In the genomic region with DNA sequence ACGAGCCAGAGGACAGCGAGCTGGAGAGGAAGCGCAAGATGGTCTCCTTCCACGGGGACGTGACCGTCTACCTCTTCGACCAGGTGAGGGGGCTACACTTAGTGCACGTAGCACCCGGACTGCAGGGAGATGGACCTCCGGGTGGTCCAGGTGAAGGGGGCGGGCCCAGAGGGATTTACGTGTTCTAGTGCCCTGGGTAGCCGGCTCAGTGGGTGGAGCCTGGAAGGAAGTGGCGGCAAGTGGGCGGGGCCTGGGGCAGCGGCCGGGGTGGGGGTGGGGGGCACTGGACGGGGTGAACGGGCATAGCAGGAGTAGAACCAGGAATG, we compare ENCODE assay signal across 8 mouse cellular contexts. TPM values are rescaled to one million over a fixed set of nuclear protein-coding genes. Genes with fewer than 3 reads are reported as not detected.
DNase-seq lines count a peak whose midpoint lies in the region; ATAC-seq and TF ChIP-seq lines count a peak whose summit lies in the region.
"Had no signal": no experiment of that assay in that cellular context is flagged by ENCODE, and none has a peak within 500 bp of the region (broad histone marks: within the 10 kb centered on the region; RNA-seq: fewer than 3 reads in every experiment).

No protein-coding gene starts in this region.

- 2% methylated on average over 11 of the region's 19 CpGs for WGBS in embryonic facial prominence, embryonic 14.5 days
- WGBS in kidney, adult 2 months = under 1% methylated on average over 19 of the region's 19 CpGs
- under 1% methylated on average over 19 of the region's 19 CpGs for WGBS in lung, embryonic 16.5 days

- H3K27me3 ChIP-seq in embryonic facial prominence, embryonic 14.5 days (replicated peaks; ENCODE audit: control insufficient read depth, insufficient read depth, low read length) = peaks cover 29% of the 10 kb centered on the region
- no peaks in the 10 kb centered on the region for H3K27me3 ChIP-seq in kidney, adult 2 months (replicated peaks; ENCODE audit: control insufficient read depth, insufficient read depth, low read length)
- peaks cover 25% of the 10 kb centered on the region for H3K27me3 ChIP-seq in lung, embryonic 16.5 days (ENCODE audit: control insufficient read depth, insufficient read depth, low read depth, low read length)

- peak overlapping the region; percentile 49 for H3K4me3 ChIP-seq in embryonic facial prominence, embryonic 14.5 days (ENCODE audit: low read depth, low read length)
- H3K4me3 ChIP-seq in kidney, adult 2 months (ENCODE audit: insufficient read depth, low read depth, low read length) = peak overlapping the region; percentile 95
- H3K4me3 ChIP-seq in lung, embryonic 16.5 days (ENCODE audit: low read length) = peak overlapping the region; percentile 51

- peak overlapping the region; percentile 66 for H3K9ac ChIP-seq in embryonic facial prominence, embryonic 14.5 days (ENCODE audit: low read depth, low read length)
- peak overlapping the region; percentile 68 for H3K9ac ChIP-seq in lung, embryonic 16.5 days (ENCODE audit: low read length)

- no peaks in the 10 kb centered on the region for H3K9me3 ChIP-seq in embryonic facial prominence, embryonic 14.5 days (ENCODE audit: control insufficient read depth, low read length)
- no peaks in the 10 kb centered on the region for H3K9me3 ChIP-seq in lung, embryonic 16.5 days (ENCODE audit: control insufficient read depth, low read length)

- no peak for ATAC-seq in embryonic facial prominence, embryonic 14.5 days (ENCODE audit: low read depth)
- peak; percentile 10; the same call in 1 of the 2 replicates for ATAC-seq in lung, embryonic 16.5 days (ENCODE audit: low read depth)

- H3K27ac ChIP-seq in embryonic facial prominence, embryonic 14.5 days (replicated peaks; ENCODE audit: low read depth, low read length) = no peak overlapping the region
- H3K27ac ChIP-seq in kidney, adult 2 months (ENCODE audit: insufficient read depth, low read depth, low read length) = 0 out of 2 replicates have a peak overlapping the region, but pooled peaks have one; percentile 31
- no peak overlapping the region for H3K27ac ChIP-seq in lung, embryonic 16.5 days (ENCODE audit: low read length)

- H3K36me3 ChIP-seq in embryonic facial prominence, embryonic 14.5 days (ENCODE audit: control insufficient read depth, insufficient read depth, low read length) = peaks cover 22% of the 10 kb centered on the region; the same call in 1 of the 2 replicates
- H3K36me3 ChIP-seq in kidney, adult 2 months (ENCODE audit: control insufficient read depth, insufficient read depth, low read length) = no peaks in the 10 kb centered on the region
- no peaks in the 10 kb centered on the region for H3K36me3 ChIP-seq in lung, embryonic 16.5 days (ENCODE audit: control insufficient read depth, insufficient read depth, low read length)

- DNase-seq in right cerebral cortex, postnatal 4 days = peak; percentile 19
- DNase-seq in right cerebral cortex, adult 2 months (ENCODE audit: low spot score in 2 of 2) = no peak
- DNase-seq in embryonic facial prominence, embryonic 14.5 days (ENCODE audit: low spot score) = no peak
- peak; percentile 65 for DNase-seq in kidney, adult 2 months
- peak; percentile 47 for DNase-seq in thymus, postnatal 14 days
- DNase-seq in gastrocnemius, postnatal 25 days = no peak

- no peak for TF ChIP-seq CTCF in kidney, adult 2 months (conservative IDR thresholded peaks at IDR 0.05; ENCODE audit: insufficient read depth, insufficient read length, low read depth, low read length)

- peaks cover 9% of the 10 kb centered on the region; the same call in 1 of the 2 replicates for H3K4me1 ChIP-seq in embryonic facial prominence, embryonic 14.5 days (ENCODE audit: control insufficient read depth, insufficient read depth, low read length)
- H3K4me1 ChIP-seq in kidney, adult 2 months (ENCODE audit: control insufficient read depth, insufficient read depth, low read length) = peaks cover 4% of the 10 kb centered on the region; the same call in 1 of the 2 replicates
- peaks cover 22% of the 10 kb centered on the region for H3K4me1 ChIP-seq in lung, embryonic 16.5 days (replicated peaks; ENCODE audit: control insufficient read depth, insufficient read depth, low read length)

- peak overlapping the region; percentile 82 for H3K4me2 ChIP-seq in embryonic facial prominence, embryonic 14.5 days (ENCODE audit: low read depth, low read length)
- H3K4me2 ChIP-seq in lung, embryonic 16.5 days (ENCODE audit: low read depth, low read length) = peak overlapping the region; percentile 64

- TF ChIP-seq POLR2A in kidney, adult 2 months (IDR thresholded peaks at IDR 0.05; ENCODE audit: low read depth, low read length) = no peak

RNA-seq across cellular contexts. Expression of a gene that starts 14.0 kb away (rescaled TPM):
- 14.2 and 16.3 TPM in 2 replicates for polyA plus RNA-seq in embryonic facial prominence, embryonic 14.5 days (2014; fragmentation: Nextera tagmentation; extraction: Ambion mirVana)
- polyA plus RNA-seq in kidney, adult 2 months (2012; rRNA removed) = 4.2 and 6.1 TPM in 2 replicates
- 6.6 and 7.9 TPM in 2 replicates for polyA plus RNA-seq in lung, embryonic 16.5 days (2015; fragmentation: Nextera tagmentation; extraction: Ambion mirVana)
- not detected for total RNA-seq in gastrocnemius, postnatal 25 days (2021)

RNA-seq across cellular contexts. Expression of a gene that starts 14.9 kb away (rescaled TPM):
- polyA plus RNA-seq in embryonic facial prominence, embryonic 14.5 days (2014; fragmentation: Nextera tagmentation; extraction: Ambion mirVana) = 0.67 and 1.5 TPM in 2 replicates
- 5.7 and 7.3 TPM in 2 replicates for polyA plus RNA-seq in kidney, adult 2 months (2012; rRNA removed)
- polyA plus RNA-seq in lung, embryonic 16.5 days (2015; fragmentation: Nextera tagmentation; extraction: Ambion mirVana) = 0.72 and 1.0 TPM in 2 replicates
- under 1 TPM in 1 of 2 experiments, not detected in 1; 0.19 TPM for total RNA-seq in gastrocnemius, postnatal 25 days (2021)
- total RNA-seq: common myeloid progenitor, adult 5-6 weeks had no signal

RNA-seq across cellular contexts. Expression of a gene that starts 15.9 kb away (rescaled TPM):
- polyA plus RNA-seq in embryonic facial prominence, embryonic 14.5 days (2014; fragmentation: Nextera tagmentation; extraction: Ambion mirVana) = 96.4 and 106 TPM in 2 replicates
- polyA plus RNA-seq in kidney, adult 2 months (2012; rRNA removed) = 43.3 and 44.7 TPM in 2 replicates
- polyA plus RNA-seq in lung, embryonic 16.5 days (2015; fragmentation: Nextera tagmentation; extraction: Ambion mirVana) = 108 and 112 TPM in 2 replicates
- 10 to 100 TPM; 28.2 to 33.8 TPM for total RNA-seq in gastrocnemius, postnatal 25 days (2021)

RNA-seq across cellular contexts. Expression of a gene that starts 26.1 kb away (rescaled TPM):
- polyA plus RNA-seq in embryonic facial prominence, embryonic 14.5 days (2014; fragmentation: Nextera tagmentation; extraction: Ambion mirVana) = 1.4 and 2.2 TPM in 2 replicates
- polyA plus RNA-seq in kidney, adult 2 months (2012; rRNA removed) = 0.28 and 0.31 TPM in 2 replicates
- polyA plus RNA-seq in lung, embryonic 16.5 days (2015; fragmentation: Nextera tagmentation; extraction: Ambion mirVana) = 0.68 and 1.3 TPM in 2 replicates
- total RNA-seq in gastrocnemius, postnatal 25 days (2021) = under 1 TPM; 0.19 to 0.20 TPM
- total RNA-seq: common myeloid progenitor, adult 5-6 weeks had no signal

RNA-seq across cellular contexts. Expression of a gene that starts 32.3 kb away (rescaled TPM):
- 53.9 and 60.5 TPM in 2 replicates for polyA plus RNA-seq in embryonic facial prominence, embryonic 14.5 days (2014; fragmentation: Nextera tagmentation; extraction: Ambion mirVana)
- polyA plus RNA-seq in kidney, adult 2 months (2012; rRNA removed) = 12.3 and 12.9 TPM in 2 replicates
- 50.0 and 51.4 TPM in 2 replicates for polyA plus RNA-seq in lung, embryonic 16.5 days (2015; fragmentation: Nextera tagmentation; extraction: Ambion mirVana)
- 10 to 100 TPM; 13.5 to 14.5 TPM for total RNA-seq in gastrocnemius, postnatal 25 days (2021)

Comparison
In these comparisons a context has a peak if more than half of its experiments do, and no peak if none do; other contexts are left out.
1. DNase-seq: peak in right cerebral cortex, postnatal 4 days (single experiment), kidney, adult 2 months (single experiment) and thymus, postnatal 14 days (single experiment); none in right cerebral cortex, adult 2 months (0 of 2), embryonic facial prominence, embryonic 14.5 days (single experiment) and gastrocnemius, postnatal 25 days (single experiment).
2. Peak in every context shown above with its lines, with median percentiles within 50 percentile points of each other: H3K4me3 ChIP-seq.